Mouse (Mus musculus) limb, embryonic 13.5 days (tissue): ENCODE measurements around the gene Nsl1. TPM values are rescaled to one million over a fixed set of nuclear protein-coding genes. Genes with fewer than 3 reads are reported as not detected.

Source experiments
- ATAC-seq: fragments of 200-750 bp; cut with Nextera tagmentation; 2 replicates; pipeline ENCODE4 v1.8.0; 2017; ENCODE audit warnings: low read depth, moderate number of reproducible peaks, moderate TSS enrichment; ENCODE audit not compliant: low FRiP score
- H3K27ac ChIP-seq: fragments of 300-500 bp; sonication (generic); 2 replicates; pipeline ENCODE4 v1.5.1; 2015; ENCODE audit warnings: inconsistent platforms, mild to moderate bottlenecking, moderate library complexity
- H3K27me3 ChIP-seq: fragments of 300-500 bp; sonication (generic); 2 replicates; pipeline ENCODE4 v1.6.1; 2015; ENCODE audit warnings: mild to moderate bottlenecking, inconsistent platforms
- H3K36me3 ChIP-seq: fragments of 300-500 bp; sonication (generic); 2 replicates; pipeline ENCODE4 v1.6.1; 2015; ENCODE audit warnings: inconsistent platforms, mild to moderate bottlenecking, moderate library complexity
- H3K4me1 ChIP-seq: fragments of 300-500 bp; sonication (generic); 2 replicates; pipeline ENCODE4 v1.6.1; 2015; ENCODE audit warnings: inconsistent platforms
- H3K4me2 ChIP-seq: fragments of 300-500 bp; sonication (generic); replicated peaks from 2 replicates; pipeline ENCODE4 v1.6.1; 2015; ENCODE audit warnings: inconsistent platforms, mild to moderate bottlenecking, moderate library complexity
- H3K4me3 ChIP-seq: fragments of 300-500 bp; sonication (generic); 2 replicates; pipeline ENCODE4 v1.5.1; 2015; ENCODE audit warnings: moderate library complexity, mild to moderate bottlenecking, inconsistent platforms
- H3K9ac ChIP-seq: fragments of 300-500 bp; sonication (generic); 2 replicates; pipeline ENCODE4 v1.6.1; 2015; ENCODE audit warnings: mild to moderate bottlenecking, inconsistent platforms
- H3K9me3 ChIP-seq: fragments of 300-500 bp; sonication (generic); 2 replicates; pipeline ENCODE4 v1.6.1; 2016; ENCODE audit warnings: inconsistent platforms
- WGBS: fragments of 180-500 bp; shearing (Covaris S2); methylation state at CpG from one replicate; pipeline ENCODE4 v1.1.7; 2015; 5-methylcytosine and 5-hydroxymethylcytosine counted together
- polyA plus RNA-seq: library from polyadenylated mRNA; unstranded; fragments of >200 nt; fragmentation: Nextera tagmentation; extraction: Ambion mirVana; gene quantifications from 2 replicates; pipeline ENCODE4 v1.2.1, GENCODE M21; 2015

The Nsl1 gene
- polyA plus RNA-seq, 1 experiment from 2014 or later: 24.2 TPM

DNA sequence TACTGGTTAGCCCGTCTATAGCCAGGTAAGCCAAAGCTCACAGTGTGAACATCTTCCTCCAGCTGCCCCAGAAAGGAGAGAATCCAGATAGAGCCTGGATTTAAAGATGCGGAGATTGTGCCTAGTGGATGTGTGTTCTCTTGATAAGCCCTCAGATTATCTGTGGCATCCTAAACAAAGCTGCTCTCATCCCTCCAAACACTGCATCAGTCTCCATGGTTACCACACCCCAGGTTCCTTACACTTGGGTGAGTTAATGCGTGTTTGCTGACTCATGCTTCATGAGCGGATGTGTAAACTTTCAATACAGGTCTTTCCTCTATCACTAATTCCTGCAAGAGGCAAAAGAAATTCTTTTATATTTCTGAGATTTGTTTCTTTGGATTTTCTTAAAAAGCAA lies 27.2 kb upstream of the Nsl1 start:
- no peak overlapping the region for H3K4me3 ChIP-seq
- no peak overlapping the region for H3K9ac ChIP-seq
- H3K27ac ChIP-seq: no peak overlapping the region
- 48% methylated on average over 4 of the region's 4 CpGs for WGBS
- H3K4me1 ChIP-seq: no peaks in the 10 kb centered on the region
- H3K36me3 ChIP-seq: no peaks in the 10 kb centered on the region
- H3K4me2 ChIP-seq: no peak overlapping the region
- ATAC-seq: no peak
- no peaks in the 10 kb centered on the region for H3K9me3 ChIP-seq
- H3K27me3 ChIP-seq: no peaks in the 10 kb centered on the region

DNA sequence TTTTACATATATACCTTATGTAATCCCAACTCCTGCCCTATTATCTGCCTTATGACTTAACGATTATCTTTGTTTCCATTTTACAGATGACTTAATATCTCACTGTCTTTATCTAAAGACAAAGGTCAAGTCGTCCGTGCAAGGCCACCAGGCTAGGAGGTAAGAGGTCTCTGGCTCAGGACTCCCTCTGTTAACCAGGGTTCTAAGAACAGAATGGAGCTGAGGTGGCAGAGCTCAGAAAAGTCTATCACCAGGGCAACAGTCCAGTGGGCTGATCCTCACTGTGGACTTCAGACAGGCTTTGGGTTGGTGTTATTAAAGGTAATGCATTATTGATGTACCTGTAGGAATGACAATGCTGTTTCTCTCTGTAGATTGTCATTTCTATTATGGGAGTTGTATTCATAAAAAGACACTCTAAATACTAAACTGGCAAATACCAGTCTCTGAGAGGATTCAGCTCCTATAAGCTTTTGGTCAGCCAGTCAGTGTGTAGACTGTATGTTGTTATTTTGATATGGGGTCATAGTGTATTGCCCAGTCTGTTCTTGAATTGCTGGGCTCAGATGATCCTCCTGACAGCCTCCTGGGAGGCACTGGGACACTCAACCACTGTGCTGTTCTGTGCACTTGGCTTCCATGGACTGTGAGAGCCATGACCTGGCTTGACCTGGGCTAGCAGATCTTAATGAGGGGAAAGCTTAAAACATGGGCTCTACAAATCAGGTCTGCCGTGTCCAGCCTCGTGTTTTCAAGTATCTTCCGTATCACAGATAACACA lies 26.1 kb upstream of the Nsl1 start, which contains the start of gene Spata45:
Gene Spata45 (plus strand): TSS at position 86 of the 781 bp plus-strand sequence.
- 75% methylated on average over 6 of the region's 6 CpGs for WGBS
- no peak within 1 kb of the TSS for H3K9ac ChIP-seq
- no peak within 1 kb of the TSS for H3K27ac ChIP-seq
- no peak for ATAC-seq
- no peaks in the 10 kb centered on the region for H3K27me3 ChIP-seq
- no peak within 1 kb of the TSS for H3K4me2 ChIP-seq
- no peaks in the 10 kb centered on the region for H3K4me1 ChIP-seq
- H3K36me3 ChIP-seq: no peaks in the 10 kb centered on the region
- no peaks in the 10 kb centered on the region for H3K9me3 ChIP-seq
- H3K4me3 ChIP-seq: no peak within 1 kb of the TSS

DNA sequence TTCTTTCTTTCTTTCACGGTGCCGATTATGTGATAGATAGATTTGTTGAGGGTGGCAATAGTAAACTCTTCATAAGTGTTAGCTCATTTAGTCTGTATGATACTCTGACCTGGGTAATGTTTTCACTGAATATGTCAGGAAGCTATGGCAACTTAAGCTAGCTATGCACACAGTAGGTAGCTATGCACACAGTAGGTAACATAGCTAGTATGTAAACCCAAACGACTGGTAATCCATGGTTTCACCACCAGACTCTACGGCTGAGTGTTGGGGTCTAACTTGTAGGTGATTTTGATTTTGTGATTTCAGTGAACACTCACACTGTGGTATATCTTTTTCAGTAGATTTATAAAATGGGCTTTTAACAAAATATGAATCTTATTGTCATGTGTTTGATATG lies 24.8 kb upstream of the Nsl1 start:
- Histone ChIP-seq H3K4me1 (no peaks in the 10 kb centered on the region), H3K9ac (no peak overlapping the region), H3K27me3 (no peaks in the 10 kb centered on the region), H3K4me3 (no peak overlapping the region), H3K27ac (no peak overlapping the region), H3K9me3 (no peaks in the 10 kb centered on the region), H3K36me3 (no peaks in the 10 kb centered on the region), H3K4me2 (no peak overlapping the region)
- no peak for ATAC-seq
- WGBS: 91% methylated on average over 4 of the region's 4 CpGs

DNA sequence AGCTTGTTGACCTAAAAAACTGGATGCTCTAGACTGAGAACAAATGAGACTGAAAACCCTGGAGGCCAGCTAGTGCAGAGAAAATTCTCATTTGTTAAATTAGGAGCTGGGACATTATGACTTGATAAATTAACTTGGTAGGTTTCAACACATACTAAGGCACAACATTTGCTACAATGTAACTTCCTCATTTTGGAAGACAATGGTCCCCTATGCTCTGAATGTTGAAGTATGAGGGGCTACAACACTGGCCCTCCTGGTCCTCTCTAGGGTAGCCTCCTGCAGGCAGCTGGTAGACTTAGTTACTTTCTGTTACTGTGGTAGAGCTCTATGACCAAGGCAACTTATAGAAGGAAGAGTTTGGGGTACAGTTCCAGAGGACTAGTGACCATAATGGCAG lies 21.5 kb upstream of the Nsl1 start:
- Histone ChIP-seq H3K4me3 (no peak overlapping the region), H3K27ac (no peak overlapping the region)

DNA sequence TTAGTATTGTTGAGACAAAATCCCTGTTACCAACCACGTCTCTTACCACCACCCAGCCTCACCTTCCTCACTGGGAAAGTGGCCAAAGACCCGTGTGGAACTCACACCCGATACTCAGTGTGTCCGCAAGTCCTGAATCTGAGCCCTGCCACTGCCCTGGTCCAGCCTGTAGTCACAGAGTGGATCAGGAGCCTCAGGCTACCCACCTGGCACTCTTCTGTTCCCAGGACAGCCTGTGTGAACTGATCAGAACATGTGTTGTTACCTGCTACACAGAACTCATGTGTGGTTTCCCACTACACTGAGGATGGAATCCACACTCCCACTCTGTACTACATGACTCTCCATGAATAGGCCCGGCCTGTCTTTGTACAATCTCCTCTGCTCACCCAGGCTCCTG lies 20.7 kb upstream of the Nsl1 start:
- H3K4me3 ChIP-seq: no peak overlapping the region
- no peak for ATAC-seq
- WGBS: 79% methylated on average over 5 of the region's 5 CpGs
- no peak overlapping the region for H3K27ac ChIP-seq
- no peaks in the 10 kb centered on the region for H3K9me3 ChIP-seq
- H3K36me3 ChIP-seq: no peaks in the 10 kb centered on the region
- no peak overlapping the region for H3K4me2 ChIP-seq
- no peaks in the 10 kb centered on the region for H3K4me1 ChIP-seq
- no peaks in the 10 kb centered on the region for H3K27me3 ChIP-seq
- H3K9ac ChIP-seq: no peak overlapping the region

More for the DNA sequence above, 21.5 kb upstream of the Nsl1 start:
- Histone ChIP-seq H3K4me1 (no peaks in the 10 kb centered on the region), H3K4me2 (no peak overlapping the region), H3K27me3 (no peaks in the 10 kb centered on the region), H3K9ac (no peak overlapping the region), H3K9me3 (no peaks in the 10 kb centered on the region), H3K36me3 (no peaks in the 10 kb centered on the region)
- ATAC-seq: no peak

DNA sequence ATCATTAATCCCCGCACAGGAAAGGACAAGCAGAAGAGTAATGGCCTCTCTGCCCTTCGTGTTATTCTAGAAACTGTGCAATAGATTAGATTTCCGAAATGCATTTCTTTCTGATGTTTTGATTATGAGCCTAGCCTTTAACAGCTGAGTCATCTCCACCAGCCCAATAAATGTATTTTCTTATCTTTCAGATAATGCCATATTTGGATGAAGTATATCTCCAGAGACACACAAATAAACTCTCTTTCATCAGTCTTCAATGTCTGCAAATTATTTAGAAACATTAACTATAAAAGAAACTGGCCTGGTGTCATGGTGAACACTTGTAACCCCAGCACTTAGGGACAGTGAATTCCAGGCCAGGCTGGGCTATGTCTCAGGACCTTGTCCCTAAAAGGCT lies 20.1 kb upstream of the Nsl1 start:
- WGBS: 83% methylated on average over 3 of the region's 3 CpGs
- H3K9ac ChIP-seq: no peak overlapping the region

DNA sequence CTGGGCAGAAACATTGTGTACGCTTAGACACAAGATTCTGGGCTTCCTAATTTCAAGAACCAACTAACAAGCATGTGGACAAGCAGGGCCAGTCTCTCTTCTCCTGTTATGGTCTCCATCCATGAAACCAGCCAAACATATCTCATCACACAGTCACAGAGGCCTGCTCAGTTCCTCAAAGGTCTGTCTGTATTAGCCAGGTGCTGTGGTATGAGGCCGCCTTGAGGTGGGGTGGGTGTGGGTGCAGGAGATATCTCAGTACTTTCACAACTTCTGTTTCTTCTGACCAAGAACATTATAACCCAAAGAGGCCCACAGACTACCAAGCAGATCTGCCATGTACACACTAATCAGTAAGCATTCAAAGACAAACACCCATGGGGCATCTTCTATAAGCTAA lies 17.5 kb upstream of the Nsl1 start:
- Histone ChIP-seq H3K27me3 (no peaks in the 10 kb centered on the region), H3K4me3 (no peak overlapping the region), H3K27ac (no peak overlapping the region), H3K9me3 (no peaks in the 10 kb centered on the region), H3K4me2 (no peak overlapping the region), H3K9ac (no peak overlapping the region; the same call in 1 of the 2 replicates), H3K36me3 (no peaks in the 10 kb centered on the region), H3K4me1 (no peaks in the 10 kb centered on the region)
- no peak for ATAC-seq
- WGBS: 95% methylated on average over 2 of the region's 2 CpGs

More for the DNA sequence above, 20.1 kb upstream of the Nsl1 start:
- no peak for ATAC-seq
- H3K4me3 ChIP-seq: no peak overlapping the region
- no peak overlapping the region for H3K27ac ChIP-seq
- H3K4me2 ChIP-seq: no peak overlapping the region
- no peaks in the 10 kb centered on the region for H3K4me1 ChIP-seq
- H3K27me3 ChIP-seq: no peaks in the 10 kb centered on the region
- no peaks in the 10 kb centered on the region for H3K9me3 ChIP-seq
- no peaks in the 10 kb centered on the region for H3K36me3 ChIP-seq

DNA sequence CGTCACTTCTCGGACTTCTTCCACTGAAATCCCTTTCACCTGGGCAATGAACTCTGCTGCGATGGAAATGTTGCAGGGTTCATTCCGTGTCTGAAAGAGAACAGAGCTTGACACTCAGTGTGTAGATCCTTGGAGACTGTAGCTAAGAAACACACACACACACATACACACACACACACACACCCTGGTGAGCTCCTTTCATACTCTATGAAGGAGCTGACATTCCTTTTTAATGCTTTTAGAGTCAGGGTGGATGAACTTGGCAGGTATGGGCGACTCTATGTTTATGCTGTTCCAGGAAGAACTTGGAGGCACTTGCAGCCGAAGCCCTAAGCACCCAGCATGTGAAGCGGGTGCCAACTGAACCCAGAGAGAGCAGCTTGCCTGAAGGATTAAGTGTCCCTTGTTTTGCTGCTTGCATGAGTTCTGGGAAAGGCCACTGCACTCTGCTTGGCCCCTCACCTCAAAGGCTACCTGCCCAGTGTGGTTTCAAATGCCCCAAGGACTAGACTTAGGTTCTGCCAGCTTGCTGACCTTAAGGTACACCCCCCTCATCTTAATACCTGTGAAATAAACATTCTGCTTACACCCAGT lies 16.5 kb upstream of the Nsl1 start:
- no peak overlapping the region for H3K9ac ChIP-seq
- no peaks in the 10 kb centered on the region for H3K9me3 ChIP-seq
- H3K4me2 ChIP-seq: no peak overlapping the region
- 71% methylated on average over 7 of the region's 7 CpGs for WGBS
- no peak overlapping the region for H3K4me3 ChIP-seq
- no peaks in the 10 kb centered on the region for H3K36me3 ChIP-seq
- no peaks in the 10 kb centered on the region for H3K27me3 ChIP-seq
- no peak for ATAC-seq
- H3K27ac ChIP-seq: no peak overlapping the region
- no peaks in the 10 kb centered on the region for H3K4me1 ChIP-seq

DNA sequence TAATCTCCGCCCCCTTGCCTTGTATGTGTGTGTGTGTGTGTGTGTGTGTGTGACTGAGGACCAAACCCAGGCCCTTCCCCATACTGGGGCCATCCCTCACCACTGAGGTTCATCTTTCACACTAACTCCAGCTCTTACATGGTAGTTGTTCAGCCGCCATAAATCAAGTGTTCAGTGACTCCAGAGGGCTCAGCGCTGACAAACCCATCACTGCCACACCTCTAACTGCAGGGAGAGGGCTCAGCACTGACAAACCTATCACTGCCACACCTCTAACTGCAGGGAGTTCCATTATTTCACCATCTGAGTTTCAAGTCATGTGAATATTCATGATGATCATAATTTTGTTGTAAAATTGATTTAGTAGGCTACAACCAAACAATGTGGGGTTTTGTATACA lies 9.3 kb upstream of the Nsl1 start:
- Histone ChIP-seq H3K9ac (no peak overlapping the region), H3K4me2 (no peak overlapping the region), H3K4me3 (no peak overlapping the region), H3K27ac (no peak overlapping the region), H3K4me1 (no peaks in the 10 kb centered on the region), H3K9me3 (no peaks in the 10 kb centered on the region), H3K27me3 (no peaks in the 10 kb centered on the region), H3K36me3 (peaks cover 4% of the 10 kb centered on the region; the same call in 1 of the 2 replicates)
- no peak for ATAC-seq
- WGBS: 78% methylated on average over 3 of the region's 3 CpGs

DNA sequence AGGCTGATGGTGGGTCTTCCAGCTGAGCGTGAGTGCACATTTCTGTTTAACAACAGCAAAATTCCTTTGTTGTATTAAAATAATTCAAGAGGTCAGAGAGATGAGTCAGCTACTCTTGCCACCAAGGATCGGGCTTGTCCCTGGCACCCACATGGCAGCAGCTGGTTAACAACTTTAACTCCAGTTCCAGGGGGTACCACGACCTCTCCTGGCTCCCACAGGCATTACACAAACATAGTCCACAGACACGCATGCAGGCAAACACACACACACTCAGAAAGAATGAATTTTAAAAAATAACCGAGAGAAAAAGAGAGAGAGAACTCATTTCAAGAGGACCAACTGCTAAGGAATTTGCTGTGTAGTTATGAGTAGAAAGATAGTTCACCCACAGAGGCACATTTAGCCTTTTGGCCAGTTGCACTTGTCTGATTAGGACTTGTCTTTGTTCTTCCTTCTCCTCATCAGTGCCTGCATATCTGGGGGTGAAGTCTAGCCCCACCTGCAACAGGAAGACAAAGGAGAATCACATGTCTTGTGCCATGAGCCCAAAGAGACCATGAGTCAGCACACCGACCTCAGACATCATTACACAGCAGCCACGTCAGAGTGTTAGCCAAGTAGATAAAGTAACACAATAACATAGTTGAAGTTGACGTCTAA lies 7.8 kb upstream of the Nsl1 start:
- no peak for ATAC-seq
- Histone ChIP-seq H3K4me3 (no peak overlapping the region), H3K27me3 (no peaks in the 10 kb centered on the region), H3K4me1 (no peaks in the 10 kb centered on the region), H3K36me3 (peaks cover 4% of the 10 kb centered on the region; the same call in 1 of the 2 replicates), H3K27ac (no peak overlapping the region), H3K4me2 (no peak overlapping the region), H3K9ac (no peak overlapping the region), H3K9me3 (no peaks in the 10 kb centered on the region)
- 72% methylated on average over 8 of the region's 8 CpGs for WGBS

DNA sequence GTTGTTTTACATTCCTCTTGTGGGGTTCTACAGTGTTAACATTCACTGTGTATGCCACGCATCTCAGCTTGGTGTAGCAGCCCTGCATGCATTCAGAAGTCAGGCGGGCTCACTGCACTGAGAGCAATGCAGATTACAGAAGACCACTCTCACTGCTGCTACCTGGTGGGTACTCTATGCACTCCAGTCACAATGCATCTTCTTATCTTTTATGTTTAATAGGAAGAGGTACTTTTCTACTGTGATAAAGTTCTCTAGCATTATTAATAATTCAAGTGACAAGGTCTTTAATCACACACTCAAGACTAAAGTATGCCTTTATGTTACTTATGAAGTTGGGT lies 7.3 kb upstream of the Nsl1 start:
- ATAC-seq: no peak
- Histone ChIP-seq H3K4me1 (no peaks in the 10 kb centered on the region), H3K36me3 (peaks cover 4% of the 10 kb centered on the region; the same call in 1 of the 2 replicates), H3K9me3 (no peaks in the 10 kb centered on the region), H3K27ac (no peak overlapping the region), H3K9ac (no peak overlapping the region), H3K4me2 (no peak overlapping the region), H3K4me3 (no peak overlapping the region), H3K27me3 (no peaks in the 10 kb centered on the region)
- WGBS: 71% methylated on average over 2 of the region's 2 CpGs

DNA sequence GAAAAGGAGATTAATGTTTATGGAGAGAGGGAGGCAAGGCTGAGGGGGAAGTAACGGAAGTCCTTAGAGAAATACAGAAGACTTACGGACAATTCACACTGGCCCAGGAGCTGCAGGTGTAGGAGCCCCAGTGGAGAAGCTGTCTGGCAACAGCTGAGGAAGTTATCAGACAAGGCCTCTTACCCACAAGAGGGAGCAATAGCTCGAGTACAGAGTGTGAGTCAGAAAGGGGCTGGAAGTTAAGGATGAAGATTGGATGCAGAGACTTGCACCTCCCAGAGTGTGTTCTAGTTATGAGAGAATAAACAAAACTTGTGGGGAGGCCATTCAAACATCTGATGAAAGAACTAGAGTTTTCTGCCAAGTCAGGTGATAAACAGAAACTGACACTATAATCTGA lies 5.4 kb upstream of the Nsl1 start:
- H3K4me3 ChIP-seq: no peak overlapping the region
- H3K27me3 ChIP-seq: no peaks in the 10 kb centered on the region
- no peak overlapping the region for H3K4me2 ChIP-seq
- 0 out of 2 replicates have a peak, but pooled peaks cover 7% of the 10 kb centered on the region for H3K4me1 ChIP-seq
- peaks cover 4% of the 10 kb centered on the region; the same call in 1 of the 2 replicates for H3K36me3 ChIP-seq
- no peak for ATAC-seq
- H3K9ac ChIP-seq: no peak overlapping the region
- H3K9me3 ChIP-seq: no peaks in the 10 kb centered on the region
- no peak overlapping the region for H3K27ac ChIP-seq
- WGBS: 69% methylated on average over 3 of the region's 3 CpGs
